ENCODE assay signal across 18 mouse cellular contexts in the genomic region with DNA sequence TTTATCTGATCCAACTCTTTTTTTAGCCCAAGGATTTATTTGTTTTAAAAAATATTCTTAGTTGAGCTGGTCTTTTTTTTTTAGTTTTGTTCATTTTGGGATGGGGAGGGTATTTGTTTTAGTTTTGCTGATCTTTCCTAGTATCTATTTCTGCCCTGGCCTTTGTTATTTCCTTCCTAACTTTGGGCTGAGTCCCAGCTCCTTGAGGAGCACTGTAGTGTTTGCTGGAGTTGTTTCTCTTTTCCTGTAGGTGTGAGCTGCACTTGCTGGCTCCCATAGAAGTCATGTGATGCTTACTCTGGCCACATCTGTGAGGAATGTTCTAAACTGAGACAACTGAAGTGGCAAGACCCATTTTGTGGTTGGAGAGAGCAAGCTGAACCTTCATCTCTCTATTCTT.
DNase-seq lines count a peak whose midpoint lies in the region; ATAC-seq and TF ChIP-seq lines count a peak whose summit lies in the region.
"Had no signal": no experiment of that assay in that cellular context is flagged by ENCODE, and none has a peak within 500 bp of the region (broad histone marks: within the 10 kb centered on the region; RNA-seq: fewer than 3 reads in every experiment).

No protein-coding gene starts in this region.

- no peaks in the 10 kb centered on the region for H3K9me3 ChIP-seq in lung, postnatal 0 days (ENCODE audit: low read length)
- no peaks in the 10 kb centered on the region for H3K9me3 ChIP-seq in hindbrain, embryonic 16.5 days (ENCODE audit: control insufficient read depth, low read length)
- H3K9me3 ChIP-seq: forebrain, embryonic 10.5 days; hindbrain, embryonic 15.5 days; limb, embryonic 13.5 days; stomach, embryonic 15.5 days had no signal

- no peaks in the 10 kb centered on the region; the same call in 1 of the 2 replicates for H3K36me3 ChIP-seq in heart, adult 2 months (ENCODE audit: control insufficient read depth, insufficient read depth, low read length)
- H3K36me3 ChIP-seq in lung, postnatal 0 days (ENCODE audit: insufficient read depth, low read length) = no peaks in the 10 kb centered on the region
- no peaks in the 10 kb centered on the region for H3K36me3 ChIP-seq in hindbrain, embryonic 16.5 days (ENCODE audit: control insufficient read depth, insufficient read depth, low read length)
- H3K36me3 ChIP-seq: forebrain, embryonic 10.5 days; hindbrain, embryonic 15.5 days; limb, embryonic 13.5 days; stomach, embryonic 15.5 days had no signal

- H3K9ac ChIP-seq in heart, adult 2 months (ENCODE audit: low read depth, low read length) = no peak overlapping the region
- H3K9ac ChIP-seq in lung, postnatal 0 days (replicated peaks; ENCODE audit: low read depth) = no peak overlapping the region
- no peak overlapping the region for H3K9ac ChIP-seq in hindbrain, embryonic 16.5 days (ENCODE audit: low read depth, low read length)
- H3K9ac ChIP-seq: hindbrain, embryonic 15.5 days; limb, embryonic 13.5 days; liver, embryonic 14.5 days; stomach, embryonic 15.5 days had no signal

- TF ChIP-seq POLR2A in heart, adult 2 months (IDR thresholded peaks at IDR 0.05; ENCODE audit: insufficient read depth, low read depth, low read length) = no peak

- no peaks in the 10 kb centered on the region for H3K79me2 ChIP-seq in heart, adult 2 months (replicated peaks; ENCODE audit: control insufficient read depth, insufficient read depth, low read length)

- no peak for TF ChIP-seq CTCF in heart, adult 2 months (IDR thresholded peaks at IDR 0.05)
- TF ChIP-seq CTCF in lung, postnatal 0 days (IDR thresholded peaks at IDR 0.05) = no peak

- H3K27ac ChIP-seq in heart, adult 2 months = peak overlapping the region; percentile 70
- no peak overlapping the region for H3K27ac ChIP-seq in lung, postnatal 0 days (ENCODE audit: low read length)
- no peak overlapping the region for H3K27ac ChIP-seq in hindbrain, embryonic 16.5 days (ENCODE audit: low read depth, low read length)
- H3K27ac ChIP-seq: forebrain, embryonic 10.5 days; hindbrain, embryonic 15.5 days; kidney, postnatal 0 days; limb, embryonic 13.5 days; liver, embryonic 14.5 days; stomach, embryonic 15.5 days had no signal

- TF ChIP-seq EP300 in heart, adult 2 months (IDR thresholded peaks at IDR 0.05; ENCODE audit: insufficient read depth, low read depth, low read length) = peak; percentile 38; the same call in 1 of the 2 replicates
- TF ChIP-seq EP300 in lung, postnatal 0 days (IDR thresholded peaks at IDR 0.05) = no peak

- ATAC-seq in lung, postnatal 0 days = peak; percentile 56; the same call in 1 of the 2 replicates
- no peak for ATAC-seq in hindbrain, embryonic 16.5 days
- ATAC-seq: midbrain, embryonic 16.5 days had no signal

- H3K4me1 ChIP-seq in heart, adult 2 months (ENCODE audit: control insufficient read depth, insufficient read depth, low read length) = peaks cover 3% of the 10 kb centered on the region
- H3K4me1 ChIP-seq in lung, postnatal 0 days (ENCODE audit: insufficient read depth, low read depth, low read length) = no peaks in the 10 kb centered on the region
- H3K4me1 ChIP-seq in hindbrain, embryonic 16.5 days (ENCODE audit: control insufficient read depth, insufficient read depth, low read depth, low read length) = no peaks in the 10 kb centered on the region
- H3K4me1 ChIP-seq: forebrain, embryonic 10.5 days; hindbrain, embryonic 15.5 days; limb, embryonic 13.5 days; stomach, embryonic 15.5 days had no signal

- intact Hi-C loops in heart, adult 2 months (cut with DNase I) = loop anchor here (10.0 kb wide), 1 partner anchor 715 kb away; no protein-coding TSS in a partner anchor
- intact Hi-C loops in heart, postnatal 14 days (cut with DNase I) = no loop called here

- DNase-seq in heart, adult 2 months = peak in 1 of 2 experiments; percentile 45
- no peak for DNase-seq in heart, postnatal 14 days
- peak; percentile 26 to 50 for DNase-seq in kidney, postnatal 25 days
- no peak for DNase-seq in kidney, postnatal 10 days
- no peak for DNase-seq in lung, postnatal 0 days (ENCODE audit: low spot score)
- no peak for DNase-seq in cerebellum, adult 9-11 months
- DNase-seq: cerebellum, postnatal 10 days; gastrocnemius, postnatal 36 days; heart, postnatal 10 days; thymus, adult 2 months had no signal

- no peaks in the 10 kb centered on the region for H3K27me3 ChIP-seq in heart, adult 2 months (ENCODE audit: control insufficient read depth, insufficient read depth, low read length)
- no peaks in the 10 kb centered on the region for H3K27me3 ChIP-seq in lung, postnatal 0 days (replicated peaks; ENCODE audit: insufficient read depth, low read length)
- no peaks in the 10 kb centered on the region for H3K27me3 ChIP-seq in hindbrain, embryonic 16.5 days (replicated peaks; ENCODE audit: control insufficient read depth, insufficient read depth, low read length)
- H3K27me3 ChIP-seq: hindbrain, embryonic 15.5 days; limb, embryonic 13.5 days; stomach, embryonic 15.5 days had no signal

- no peak overlapping the region for H3K4me3 ChIP-seq in heart, adult 2 months
- H3K4me3 ChIP-seq in lung, postnatal 0 days (ENCODE audit: low read depth, low read length) = no peak overlapping the region
- H3K4me3 ChIP-seq in hindbrain, embryonic 16.5 days (ENCODE audit: low read length) = no peak overlapping the region
- H3K4me3 ChIP-seq: forebrain, embryonic 10.5 days; hindbrain, embryonic 15.5 days; limb, embryonic 13.5 days; stomach, embryonic 15.5 days had no signal

- H3K4me2 ChIP-seq in lung, postnatal 0 days (replicated peaks; ENCODE audit: low read depth, low read length) = no peak overlapping the region
- H3K4me2 ChIP-seq in hindbrain, embryonic 16.5 days (ENCODE audit: low read length) = no peak overlapping the region
- H3K4me2 ChIP-seq: hindbrain, embryonic 15.5 days; limb, embryonic 13.5 days; stomach, embryonic 15.5 days had no signal

Comparison
In these comparisons a context has a peak if more than half of its experiments do, and no peak if none do; other contexts are left out.
1. DNase-seq: peak in kidney, postnatal 25 days (2 of 2); none in heart, postnatal 14 days (0 of 2), kidney, postnatal 10 days (single experiment), lung, postnatal 0 days (single experiment) and cerebellum, adult 9-11 months (single experiment).